Mouse (Mus musculus) lung, adult 2 months (tissue): ENCODE data around the gene Agfg2. TPM values are rescaled to one million over a fixed set of nuclear protein-coding genes. Genes with fewer than 3 reads are reported as not detected.
A peak's percentile ranks its signal among the peaks of the same experiment; 100 is the strongest.

ENCODE experiments used
- DNase-seq: peaks from one replicate; pipeline ENCODE4 v3.0.0; 2022
- H3K4me1 ChIP-seq: fragments of 200-500 bp; 2 replicates; pipeline ENCODE4 v1.6.1; 2011; ENCODE audit warnings: low read length; ENCODE audit not compliant: control insufficient read depth, insufficient read depth
- H3K4me3 ChIP-seq: fragments of 200-500 bp; replicated peaks from 2 replicates; pipeline ENCODE3; 2011; ENCODE audit warnings: low read depth, mild to moderate bottlenecking, control low read depth, low read length; ENCODE audit errors: extremely low read depth
- CTCF ChIP-seq: fragments of 200-500 bp; IDR thresholded peaks from 2 replicates; pipeline ENCODE4 v1.5.1; 2011; ENCODE audit warnings: mild to moderate bottlenecking, low read length, control low read depth; ENCODE audit not compliant: insufficient read depth
- POLR2A ChIP-seq: fragments of 200-500 bp; IDR thresholded peaks from 2 replicates; pipeline ENCODE4 v1.6.1; 2011; ENCODE audit warnings: low read depth, mild to moderate bottlenecking, control low read depth, low read length, borderline replicate concordance; ENCODE audit errors: extremely low read depth
- WGBS: fragments of 180-500 bp; shearing (Covaris S2); methylation state at CpG from one replicate; pipeline ENCODE4 v1.1.7; 2018; 5-methylcytosine and 5-hydroxymethylcytosine counted together
- polyA plus RNA-seq: library from polyadenylated mRNA; depleted of rRNA; stranded (reverse); fragments of >200 nt; gene quantifications from 2 replicates; pipeline ENCODE4 v1.2.3, GENCODE M21; 2012

Agfg2 gene
- polyA plus RNA-seq, 1 experiment, result 24.3 TPM

GRCm38 (mm10) chr5:137685653-137686052 is 1.1 kb upstream of the Agfg2 start:
- no peak for DNase-seq
- WGBS, result 89% methylated on average over 3 of the region's 3 CpGs
- TF ChIP-seq POLR2A (no peak), CTCF (no peak)
- H3K4me3 ChIP-seq, result no peak overlapping the region
- peaks cover 3% of the 10 kb centered on the region; the same call in 1 of the 2 replicates for H3K4me1 ChIP-seq

- TF ChIP-seq CTCF (no peak), POLR2A (no peak)
- H3K4me1 ChIP-seq, result peaks cover 3% of the 10 kb centered on the region; the same call in 1 of the 2 replicates
- H3K4me3 ChIP-seq, result peak overlapping the region; percentile 69
- DNase-seq, result peak; percentile 44
- 7% methylated on average over 28 of the region's 28 CpGs for WGBS
Observed at GRCm38 (mm10) chr5:137683388-137684293, 885 bp downstream of the Agfg2 start.

DNA sequence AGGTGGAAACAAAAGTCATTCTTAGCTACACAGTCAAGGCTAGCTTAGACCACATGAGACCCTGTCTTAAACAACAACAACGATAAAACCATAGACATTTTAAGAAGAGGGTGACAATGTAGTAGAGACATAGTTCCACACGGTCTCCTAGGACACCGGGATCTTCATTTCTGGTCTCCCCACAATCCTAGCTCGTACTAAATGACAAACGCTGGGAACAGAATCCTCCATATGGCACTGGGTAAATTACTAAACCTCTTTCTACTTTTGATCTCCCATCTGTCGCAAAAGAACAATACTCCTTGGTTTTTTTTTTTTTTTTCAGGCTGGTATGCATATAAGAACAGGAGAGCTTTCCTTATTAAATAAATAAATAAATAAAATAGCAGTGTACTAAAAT is 2.0 kb downstream of the Agfg2 start:
- DNase-seq, result no peak
- WGBS, result 91% methylated on average over 6 of the region's 6 CpGs
- H3K4me3 ChIP-seq, result no peak overlapping the region

DNA sequence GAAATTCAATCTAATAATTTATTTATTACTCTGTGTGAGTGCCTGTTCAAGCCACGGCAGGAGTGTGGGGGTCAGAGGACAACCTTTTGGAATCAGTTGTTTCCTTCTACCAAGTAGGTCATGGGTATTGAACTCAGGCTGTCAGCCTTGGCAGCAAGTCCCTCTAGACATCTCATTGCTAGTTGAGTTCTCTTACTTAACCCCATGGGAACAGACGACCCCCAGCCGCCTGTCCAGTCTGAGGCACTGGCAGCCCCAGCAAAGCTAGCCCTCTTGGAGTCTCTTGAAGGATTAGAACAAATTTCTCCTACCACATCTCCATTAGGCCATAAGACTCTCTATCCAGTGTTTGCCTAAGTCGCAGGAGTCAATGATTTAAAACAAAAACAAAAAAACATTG is 4.8 kb downstream of the Agfg2 start:
- TF ChIP-seq POLR2A (no peak), CTCF (no peak)
- peaks cover 3% of the 10 kb centered on the region; the same call in 1 of the 2 replicates for H3K4me1 ChIP-seq
- no peak overlapping the region for H3K4me3 ChIP-seq
- 70% methylated on average over 4 of the region's 4 CpGs for WGBS
- no peak for DNase-seq

More for the DNA sequence above, 2.0 kb downstream of the Agfg2 start:
- no peak for TF ChIP-seq CTCF
- TF ChIP-seq POLR2A, result no peak
- H3K4me1 ChIP-seq, result peaks cover 3% of the 10 kb centered on the region; the same call in 1 of the 2 replicates

DNA sequence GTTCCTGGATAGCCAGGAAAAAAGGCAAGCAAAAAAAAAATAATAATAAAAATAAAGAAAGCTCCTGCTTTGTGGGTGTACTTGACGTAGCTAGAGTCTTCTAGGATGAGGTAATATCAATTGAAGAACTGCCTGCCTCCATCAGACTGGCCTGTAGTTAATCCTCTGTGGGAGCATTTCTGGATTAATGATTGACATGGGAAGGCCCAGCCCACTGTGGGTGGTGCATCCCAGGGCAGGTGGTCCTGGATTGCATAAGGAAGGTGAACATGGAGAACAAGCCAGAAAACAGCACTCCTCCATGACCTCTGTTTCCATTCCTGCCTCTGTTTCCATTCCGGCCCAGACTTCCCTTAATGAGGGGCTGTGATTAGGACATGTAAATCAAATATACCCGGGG is 5.8 kb downstream of the Agfg2 start:
- Histone ChIP-seq H3K4me3 (no peak overlapping the region), H3K4me1 (peaks cover 3% of the 10 kb centered on the region; the same call in 1 of the 2 replicates)
- DNase-seq, result no peak
- TF ChIP-seq CTCF (no peak), POLR2A (no peak)
- WGBS, result 96% methylated on average over 3 of the region's 3 CpGs

DNA sequence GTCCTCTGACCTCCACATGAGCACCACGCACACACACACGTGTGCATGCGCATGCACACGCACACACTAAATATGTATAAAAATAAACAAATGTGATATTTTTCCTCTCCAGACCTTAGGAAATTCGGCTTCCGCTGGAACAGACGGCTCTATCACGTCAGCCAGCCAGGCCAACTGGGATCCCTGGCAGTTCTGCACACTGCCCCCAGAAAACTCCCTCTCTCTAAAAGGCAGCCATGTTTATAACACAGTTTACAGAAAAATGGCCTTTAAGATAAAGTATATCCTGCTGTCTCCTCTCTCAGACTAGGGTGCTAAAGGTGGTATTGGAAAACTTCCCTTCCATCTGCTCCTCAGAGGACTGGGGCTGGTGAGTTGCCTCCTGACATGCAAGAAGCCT is 6.7 kb downstream of the Agfg2 start:
- H3K4me3 ChIP-seq, result no peak overlapping the region
- 91% methylated on average over 8 of the region's 8 CpGs for WGBS
- no peaks in the 10 kb centered on the region for H3K4me1 ChIP-seq
- no peak for DNase-seq
- TF ChIP-seq POLR2A (no peak), CTCF (no peak)

DNA sequence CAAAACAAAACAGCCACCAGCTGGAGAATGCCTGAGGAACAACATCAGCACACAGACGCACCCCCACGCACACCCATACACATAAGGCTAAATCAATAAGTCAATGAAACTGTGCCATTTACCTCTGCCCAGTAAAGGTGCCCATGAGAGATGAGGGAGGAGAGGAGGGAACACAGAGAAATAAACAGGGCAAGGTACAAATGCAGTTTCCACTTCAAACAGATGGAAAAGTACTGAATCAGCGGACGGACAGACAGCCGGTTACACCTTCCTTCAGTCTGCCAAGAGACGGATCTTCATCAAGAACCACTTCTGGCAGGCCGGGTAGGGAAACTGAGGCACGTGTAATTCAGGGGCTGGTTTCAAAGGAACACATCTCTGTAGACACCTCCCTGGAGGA is 9.7 kb downstream of the Agfg2 start:
- Histone ChIP-seq H3K4me3 (no peak overlapping the region), H3K4me1 (peaks cover 10% of the 10 kb centered on the region)
- TF ChIP-seq CTCF (no peak), POLR2A (no peak)
- no peak for DNase-seq
- 93% methylated on average over 8 of the region's 8 CpGs for WGBS

- 67% methylated on average over 6 of the region's 6 CpGs for WGBS
- no peak for TF ChIP-seq POLR2A
- no peak overlapping the region for H3K4me3 ChIP-seq
- H3K4me1 ChIP-seq, result peaks cover 10% of the 10 kb centered on the region
- DNase-seq, result no peak
Observed at GRCm38 (mm10) chr5:137673015-137673414, 11.5 kb downstream of the Agfg2 start.

- H3K4me3 ChIP-seq, result no peak overlapping the region
- WGBS, result 76% methylated on average over 5 of the region's 5 CpGs
- TF ChIP-seq CTCF, result no peak
- TF ChIP-seq POLR2A, result no peak
- peaks cover 10% of the 10 kb centered on the region for H3K4me1 ChIP-seq
- no peak for DNase-seq
Observed at GRCm38 (mm10) chr5:137672361-137672760, 12.2 kb downstream of the Agfg2 start.

GRCm38 (mm10) chr5:137671443-137672240 is 12.9 kb downstream of the Agfg2 start:
- peak; percentile 47 for DNase-seq

More at GRCm38 (mm10) chr5:137671443-137672240, 12.9 kb downstream of the Agfg2 start:
- Histone ChIP-seq H3K4me1 (peaks cover 10% of the 10 kb centered on the region), H3K4me3 (no peak overlapping the region)
- no peak for TF ChIP-seq CTCF
- 5% methylated on average over 9 of the region's 9 CpGs for WGBS
